Comparison of ENCODE assay signal across 10 mouse cellular contexts in the genomic region with DNA sequence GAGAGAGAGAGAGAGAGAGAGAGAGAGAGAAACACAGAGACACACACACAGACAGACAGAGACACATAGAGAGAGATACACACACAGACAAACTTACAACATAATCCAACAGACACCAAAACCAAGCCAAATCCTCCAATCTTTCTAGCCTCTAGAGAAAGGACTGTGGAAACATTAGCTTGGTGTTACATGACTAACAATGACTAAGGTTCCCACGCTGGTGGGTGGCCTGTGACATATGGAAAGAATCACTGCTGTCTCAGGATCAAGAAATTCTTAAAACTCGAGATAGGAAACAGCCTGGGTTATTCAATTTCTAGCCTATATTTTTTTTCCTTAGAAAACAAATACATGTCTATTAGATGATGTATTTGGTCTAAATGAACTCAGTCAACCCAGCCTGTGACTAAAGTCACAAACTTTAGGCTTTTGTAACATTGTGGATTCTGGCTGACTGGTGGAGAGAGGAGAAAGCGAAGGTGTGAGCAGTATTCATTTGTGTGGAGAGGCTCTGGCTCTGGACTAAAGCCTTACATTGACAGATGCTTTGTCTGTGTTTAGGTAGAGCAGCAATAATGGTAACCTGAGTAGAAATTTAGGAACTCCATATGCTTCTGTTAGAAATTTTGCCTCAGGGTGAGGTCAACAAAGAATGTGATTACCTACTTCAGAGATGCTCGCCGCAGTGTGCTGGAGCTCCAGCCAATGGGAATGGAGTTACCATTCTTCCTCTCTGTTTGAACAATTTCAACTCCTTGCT.
DNase-seq lines count a peak whose midpoint lies in the region; ATAC-seq lines count a peak whose summit lies in the region.
"Had no signal": no experiment of that assay in that cellular context is flagged by ENCODE, and none has a peak within 500 bp of the region (broad histone marks: within the 10 kb centered on the region; RNA-seq: fewer than 3 reads in every experiment).

No protein-coding gene starts in this region.

- peak overlapping the region; percentile 15 for H3K4me3 ChIP-seq in brown adipose tissue, adult 24 weeks (ENCODE audit: insufficient read depth, low read depth, low read length)
- H3K4me3 ChIP-seq: hindbrain, embryonic 10.5 days had no signal

- no peak for ATAC-seq in inflammation-experienced regulatory T-cells, adult 6 months

- H3K27ac ChIP-seq in brown adipose tissue, adult 24 weeks (replicated peaks; ENCODE audit: low read depth, low read length), result peak overlapping the region; percentile 97
- H3K27ac ChIP-seq: hindbrain, embryonic 10.5 days; macrophage had no signal

- intact Hi-C loops in heart, postnatal 10 days (cut with DNase I), result no loop called here

- DNase-seq in kidney, postnatal 4 days, result peak; percentile 21 to 32
- no peak for DNase-seq in kidney, postnatal 14 days
- DNase-seq in Muller cell, postnatal 12 days (ENCODE audit: inconsistent ontology term), result peak; percentile 60
- peak; percentile 51 to 68 for DNase-seq in heart, postnatal 10 days
- no peak for DNase-seq in ovary, postnatal 14 days (ENCODE audit: low spot score)
- DNase-seq in spleen, postnatal 14 days (ENCODE audit: low spot score in 2 of 2), result no peak

- 0 out of 2 replicates have a peak, but pooled peaks cover 2% of the 10 kb centered on the region for H3K4me1 ChIP-seq in brown adipose tissue, adult 24 weeks (ENCODE audit: control insufficient read depth, insufficient read depth, insufficient read length, low read length)
- H3K4me1 ChIP-seq: hindbrain, embryonic 10.5 days had no signal

Comparison
In these comparisons a context has a peak if more than half of its experiments do, and no peak if none do; other contexts are left out.
1. DNase-seq: peak in kidney, postnatal 4 days (2 of 2), Muller cell, postnatal 12 days (single experiment) and heart, postnatal 10 days (2 of 2); none in kidney, postnatal 14 days (single experiment), ovary, postnatal 14 days (single experiment) and spleen, postnatal 14 days (0 of 2).